Mouse (Mus musculus): ENCODE results near the gene Acvr1b.
A peak's percentile ranks its signal among the peaks of the same experiment; 100 is the strongest.

Acvr1b gene

GRCm38 (mm10) chr15:101197497-101198179, 23.8 kb downstream of the Acvr1b start:
- no peak for DNase-seq (ENCODE audit: low read depth)

GRCm38 (mm10) chr15:101198218-101198617, 24.4 kb downstream of the Acvr1b start:
- no peak for DNase-seq (ENCODE audit: low read depth)

- no peak for DNase-seq (ENCODE audit: low read depth)
Observed at GRCm38 (mm10) chr15:101198850-101199249, 25.0 kb downstream of the Acvr1b start.

- no peak for DNase-seq (ENCODE audit: low read depth)
Observed at GRCm38 (mm10) chr15:101200777-101201295, 27.0 kb downstream of the Acvr1b start.

- no peak for DNase-seq (ENCODE audit: low read depth)
Observed at GRCm38 (mm10) chr15:101201414-101201813, 27.5 kb downstream of the Acvr1b start.

- DNase-seq (ENCODE audit: low read depth): no peak
Observed at GRCm38 (mm10) chr15:101203673-101204072, 29.8 kb downstream of the Acvr1b start.

GRCm38 (mm10) chr15:101204781-101205180, 30.9 kb downstream of the Acvr1b start:
- no peak for DNase-seq (ENCODE audit: low read depth)

- no peak for DNase-seq (ENCODE audit: low read depth)
Observed at GRCm38 (mm10) chr15:101210228-101210627, 36.4 kb downstream of the Acvr1b start.

- DNase-seq (ENCODE audit: low read depth): no peak
Observed at GRCm38 (mm10) chr15:101210998-101211613, 37.2 kb downstream of the Acvr1b start.

- no peak for DNase-seq (ENCODE audit: low read depth)
Observed at GRCm38 (mm10) chr15:101212435-101212834, 38.6 kb downstream of the Acvr1b start.

- DNase-seq (ENCODE audit: low read depth): no peak
Observed at GRCm38 (mm10) chr15:101215136-101215535, 41.3 kb downstream of the Acvr1b start.

GRCm38 (mm10) chr15:101216036-101216435, 42.2 kb downstream of the Acvr1b start:
- DNase-seq (ENCODE audit: low read depth): no peak

GRCm38 (mm10) chr15:101220905-101221297, 47.0 kb downstream of the Acvr1b start:
- DNase-seq (ENCODE audit: low read depth): peak; percentile 62

- DNase-seq (ENCODE audit: low read depth): peak; percentile 77
Observed at GRCm38 (mm10) chr15:101221298-101222104, 47.6 kb downstream of the Acvr1b start.

- no peak for DNase-seq (ENCODE audit: low read depth)
Observed at GRCm38 (mm10) chr15:101222897-101223482, 49.1 kb downstream of the Acvr1b start.

- no peak for DNase-seq (ENCODE audit: low read depth)
Observed at GRCm38 (mm10) chr15:101223596-101223995, 49.7 kb downstream of the Acvr1b start.

- DNase-seq (ENCODE audit: low read depth): no peak
Observed at GRCm38 (mm10) chr15:101224006-101224906, 50.4 kb downstream of the Acvr1b start, which contains the start of gene Grasp. Gene Grasp (plus strand): TSS chr15:101224188.

GRCm38 (mm10) chr15:101224977-101225376, 51.1 kb downstream of the Acvr1b start:
- no peak for DNase-seq (ENCODE audit: low read depth)

- no peak for DNase-seq (ENCODE audit: low read depth)
Observed at GRCm38 (mm10) chr15:101227971-101228370, 54.1 kb downstream of the Acvr1b start.

- no peak for DNase-seq (ENCODE audit: low read depth)
Observed at GRCm38 (mm10) chr15:101228866-101229590, 55.2 kb downstream of the Acvr1b start.

All from fibroblast of lung, adult 2 months (primary cell).